Mouse (Mus musculus) thymus, adult 2 months (tissue): ENCODE results near the gene Ank3.

ENCODE experiments used
- CTCF ChIP-seq: fragments of 200-500 bp; IDR thresholded peaks from 2 replicates; pipeline ENCODE4 v1.5.1; 2012; ENCODE audit warnings: mild to moderate bottlenecking, control low read depth, low read length, moderate library complexity, borderline replicate concordance; ENCODE audit not compliant: control insufficient read depth, poor library complexity, insufficient read depth; ENCODE audit errors: extremely low read depth
- POLR2A ChIP-seq: fragments of 200-500 bp; IDR thresholded peaks from 2 replicates; pipeline ENCODE4 v1.6.1; 2012; ENCODE audit warnings: mild to moderate bottlenecking, low read length, control low read depth, moderate library complexity; ENCODE audit not compliant: control insufficient read depth, poor library complexity, insufficient read depth; ENCODE audit errors: extremely low read depth

DNA sequence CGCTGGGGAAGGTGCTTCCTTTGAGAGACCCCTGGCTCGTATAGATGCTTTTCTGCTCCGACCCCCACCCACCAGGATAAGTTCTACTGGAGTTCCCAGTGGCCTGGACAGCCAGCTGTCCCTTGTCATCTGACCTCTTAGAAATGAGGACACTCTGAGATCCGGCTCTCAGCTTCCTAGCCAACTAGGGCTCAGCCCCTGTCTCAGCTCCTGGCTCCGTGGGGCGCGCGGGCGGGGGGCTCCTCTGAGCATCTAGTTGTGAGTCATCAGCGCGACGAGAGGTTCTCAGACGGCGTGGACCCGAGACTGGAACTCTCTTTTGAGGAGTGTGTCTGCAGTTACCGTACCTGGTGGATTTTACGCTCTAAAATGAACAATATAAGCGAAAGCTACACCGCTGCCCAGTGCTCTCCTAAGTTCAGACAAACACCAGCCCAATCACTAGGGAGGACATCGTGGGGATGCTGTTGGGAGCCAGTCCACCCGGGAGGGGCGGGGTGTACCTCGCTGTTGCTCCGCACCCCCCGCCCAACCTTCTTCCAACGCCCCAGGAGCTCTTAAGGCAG lies 293 bp upstream of the Ank3 start:
- no peak for TF ChIP-seq CTCF
- TF ChIP-seq POLR2A, result no peak
